Comparison of ENCODE assay signal across 11 mouse cellular contexts in the genomic region with DNA sequence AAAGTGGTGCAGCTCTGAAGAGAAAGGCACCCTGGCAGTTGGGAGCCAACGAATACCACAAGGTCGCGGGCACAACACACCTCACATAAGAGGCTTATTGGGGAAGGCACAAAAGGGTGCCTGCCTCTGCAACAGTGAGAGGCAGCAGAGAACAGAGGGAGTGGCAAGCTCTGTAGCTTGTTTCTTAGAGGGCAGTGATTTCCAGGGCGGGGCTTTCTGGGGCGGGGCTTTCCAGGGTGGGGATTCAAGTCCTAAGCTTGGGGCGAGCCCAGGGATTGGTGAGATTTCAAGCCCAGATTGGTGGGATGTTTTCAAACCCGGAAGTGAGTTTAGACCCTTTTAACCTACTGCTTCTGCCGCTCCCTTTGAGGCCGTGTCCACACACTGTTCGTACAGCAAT.
DNase-seq lines count a peak whose midpoint lies in the region; ATAC-seq and TF ChIP-seq lines count a peak whose summit lies in the region.
"Had no signal": no experiment of that assay in that cellular context is flagged by ENCODE, and none has a peak within 500 bp of the region (broad histone marks: within the 10 kb centered on the region; RNA-seq: fewer than 3 reads in every experiment).

No protein-coding gene starts in this region.

- DNase-seq in liver, embryonic 13.5 days: peak; percentile 48
- DNase-seq in liver, postnatal 0 days: no peak
- peak; percentile 43 for DNase-seq in hindbrain, embryonic 11.5 days (ENCODE audit: low spot score)
- DNase-seq in kidney, postnatal 36 days: peak; percentile 16 to 37
- DNase-seq in cerebellum, adult 11 months: no peak
- DNase-seq in cerebellum, adult 2 months: no peak
- no peak for DNase-seq in lung, postnatal 10 days
- no peak for DNase-seq in gastrocnemius, adult 8-10 months (ENCODE audit: low spot score in 2 of 2)
- DNase-seq: B cell, adult 2 months had no signal

- no peak overlapping the region for H3K27ac ChIP-seq in liver, embryonic 13.5 days
- no peak overlapping the region for H3K27ac ChIP-seq in liver, postnatal 0 days (ENCODE audit: low read depth)
- no peak overlapping the region for H3K27ac ChIP-seq in hindbrain, embryonic 11.5 days (ENCODE audit: low read depth, low read length)
- no peak overlapping the region for H3K27ac ChIP-seq in cerebellum, adult 2 months (ENCODE audit: insufficient read depth, low read length)
- H3K27ac ChIP-seq: lung, embryonic 15.5 days had no signal

- TF ChIP-seq CTCF in liver, postnatal 0 days (IDR thresholded peaks at IDR 0.05; ENCODE audit: low read depth): no peak
- no peak for TF ChIP-seq CTCF in cerebellum, adult 2 months (IDR thresholded peaks at IDR 0.05; ENCODE audit: borderline replicate concordance, insufficient read depth, low read depth, low read length)

- no peak overlapping the region for H3K9ac ChIP-seq in liver, embryonic 13.5 days
- H3K9ac ChIP-seq in liver, postnatal 0 days (replicated peaks): no peak overlapping the region
- H3K9ac ChIP-seq in hindbrain, embryonic 11.5 days (ENCODE audit: low read depth, low read length): no peak overlapping the region
- H3K9ac ChIP-seq: lung, embryonic 15.5 days had no signal

- WGBS in liver, embryonic 13.5 days (ENCODE audit: insufficient replicate concordance): 31% methylated on average over 10 of the region's 10 CpGs
- WGBS in liver, postnatal 0 days (ENCODE audit: insufficient replicate concordance): 45% methylated on average over 9 of the region's 10 CpGs
- WGBS in hindbrain, embryonic 11.5 days: 33% methylated on average over 10 of the region's 10 CpGs
- 35% methylated on average over 10 of the region's 10 CpGs for WGBS in cerebellum, adult 2 months

- no peaks in the 10 kb centered on the region for H3K4me1 ChIP-seq in liver, embryonic 13.5 days (replicated peaks)
- no peaks in the 10 kb centered on the region for H3K4me1 ChIP-seq in liver, postnatal 0 days (ENCODE audit: insufficient read depth)
- H3K4me1 ChIP-seq in hindbrain, embryonic 11.5 days (replicated peaks; ENCODE audit: control insufficient read depth, insufficient read depth, low read length): no peaks in the 10 kb centered on the region; the same call in 1 of the 2 replicates
- H3K4me1 ChIP-seq in cerebellum, adult 2 months (ENCODE audit: control insufficient read depth, insufficient read depth, low read length): no peaks in the 10 kb centered on the region
- H3K4me1 ChIP-seq: lung, embryonic 15.5 days had no signal

- no peak for TF ChIP-seq POLR2A in cerebellum, adult 2 months (IDR thresholded peaks at IDR 0.05; ENCODE audit: borderline replicate concordance, insufficient read depth, low read length)

- no peaks in the 10 kb centered on the region for H3K36me3 ChIP-seq in liver, embryonic 13.5 days
- H3K36me3 ChIP-seq in liver, postnatal 0 days (replicated peaks; ENCODE audit: insufficient read depth, low read length): no peaks in the 10 kb centered on the region
- no peaks in the 10 kb centered on the region for H3K36me3 ChIP-seq in hindbrain, embryonic 11.5 days (ENCODE audit: control insufficient read depth, insufficient read depth, low read length)
- H3K36me3 ChIP-seq: lung, embryonic 15.5 days had no signal

- ATAC-seq in liver, embryonic 13.5 days (ENCODE audit: low read depth): no peak
- ATAC-seq in liver, postnatal 0 days: no peak
- ATAC-seq in hindbrain, embryonic 11.5 days (ENCODE audit: low FRiP score): peak; percentile 25; the same call in 1 of the 2 replicates

- TF ChIP-seq EP300 in liver, postnatal 0 days (IDR thresholded peaks at IDR 0.05; ENCODE audit: low read depth): no peak

- no peak overlapping the region for H3K4me3 ChIP-seq in liver, embryonic 13.5 days (replicated peaks)
- H3K4me3 ChIP-seq in liver, postnatal 0 days (ENCODE audit: low read depth, low read length): no peak overlapping the region
- H3K4me3 ChIP-seq in hindbrain, embryonic 11.5 days (ENCODE audit: low read depth, low read length): no peak overlapping the region
- no peak overlapping the region for H3K4me3 ChIP-seq in cerebellum, adult 2 months (replicated peaks; ENCODE audit: insufficient read depth, low read depth, low read length)
- H3K4me3 ChIP-seq: lung, embryonic 15.5 days had no signal

- H3K4me2 ChIP-seq in liver, embryonic 13.5 days: no peak overlapping the region
- no peak overlapping the region for H3K4me2 ChIP-seq in liver, postnatal 0 days (ENCODE audit: low read depth, low read length)
- H3K4me2 ChIP-seq in hindbrain, embryonic 11.5 days (replicated peaks; ENCODE audit: low read depth, low read length): no peak overlapping the region; the same call in 1 of the 2 replicates
- H3K4me2 ChIP-seq: heart, embryonic 11.5 days; lung, embryonic 15.5 days had no signal

- no peaks in the 10 kb centered on the region for H3K9me3 ChIP-seq in liver, embryonic 13.5 days (replicated peaks)
- H3K9me3 ChIP-seq in liver, postnatal 0 days (ENCODE audit: low read length): no peaks in the 10 kb centered on the region
- H3K9me3 ChIP-seq in hindbrain, embryonic 11.5 days (ENCODE audit: control insufficient read depth, low read length): no peaks in the 10 kb centered on the region
- H3K9me3 ChIP-seq: lung, embryonic 15.5 days had no signal

- H3K27me3 ChIP-seq in liver, embryonic 13.5 days: no peaks in the 10 kb centered on the region
- H3K27me3 ChIP-seq in liver, postnatal 0 days (ENCODE audit: insufficient read depth, low read length): no peaks in the 10 kb centered on the region
- peaks cover 3% of the 10 kb centered on the region; the same call in 1 of the 2 replicates for H3K27me3 ChIP-seq in hindbrain, embryonic 11.5 days (ENCODE audit: control insufficient read depth, insufficient read depth, low read length)
- H3K27me3 ChIP-seq in cerebellum, adult 2 months (ENCODE audit: control insufficient read depth, insufficient read depth, low read length): no peaks in the 10 kb centered on the region
- H3K27me3 ChIP-seq: lung, embryonic 15.5 days had no signal

Comparison
In these comparisons a context has a peak if more than half of its experiments do, and no peak if none do; other contexts are left out.
1. DNase-seq: peak in liver, embryonic 13.5 days (single experiment), hindbrain, embryonic 11.5 days (single experiment) and kidney, postnatal 36 days (2 of 2); none in liver, postnatal 0 days (single experiment), cerebellum, adult 11 months (single experiment), cerebellum, adult 2 months (0 of 2), lung, postnatal 10 days (single experiment) and gastrocnemius, adult 8-10 months (0 of 2).